Mouse (Mus musculus) hindbrain, postnatal 0 days (tissue): ENCODE measurements around the gene Dgkh. TPM values are rescaled to one million over a fixed set of nuclear protein-coding genes. Genes with fewer than 3 reads are reported as not detected.
A peak's percentile ranks its signal among the peaks of the same experiment; 100 is the strongest.

Experiments
- ATAC-seq: fragments of 200-750 bp; cut with Nextera tagmentation; 2 replicates; pipeline ENCODE4 v1.8.0; 2017; ENCODE audit warnings: mild to moderate bottlenecking, moderate TSS enrichment, moderate library complexity
- DNase-seq: peaks from one replicate; pipeline ENCODE4 v3.0.0-alpha.2; 2015; ENCODE audit warnings: low spot score
- H3K27ac ChIP-seq: fragments of 300-500 bp; sonication (generic); 2 replicates; pipeline ENCODE4 v1.5.1; 2014; ENCODE audit warnings: mild to moderate bottlenecking
- H3K27me3 ChIP-seq: fragments of 300-500 bp; sonication (generic); 2 replicates; pipeline ENCODE4 v1.6.1; 2014; ENCODE audit warnings: low read length, mixed read lengths; ENCODE audit not compliant: insufficient read depth
- H3K36me3 ChIP-seq: fragments of 300-500 bp; sonication (generic); 2 replicates; pipeline ENCODE4 v1.6.1; 2014; ENCODE audit warnings: low read length, mixed read lengths; ENCODE audit not compliant: insufficient read depth
- H3K4me1 ChIP-seq: fragments of 300-500 bp; sonication (generic); 2 replicates; pipeline ENCODE4 v1.6.1; 2014; ENCODE audit warnings: antibody characterized with exemption, low read length, mixed read lengths; ENCODE audit not compliant: insufficient read depth
- H3K4me2 ChIP-seq: fragments of 300-500 bp; sonication (generic); 2 replicates; pipeline ENCODE4 v1.6.1; 2014; ENCODE audit warnings: low read depth, mild to moderate bottlenecking, low read length, moderate library complexity, mixed read lengths
- H3K4me3 ChIP-seq: fragments of 300-500 bp; sonication (generic); 2 replicates; pipeline ENCODE4 v1.5.1; 2014; ENCODE audit warnings: low read length
- H3K9ac ChIP-seq: fragments of 300-500 bp; sonication (generic); replicated peaks from 2 replicates; pipeline ENCODE4 v1.6.1; 2014; ENCODE audit warnings: mild to moderate bottlenecking, low read length, moderate library complexity, mixed read lengths
- H3K9me3 ChIP-seq: fragments of 300-500 bp; sonication (generic); 2 replicates; pipeline ENCODE4 v1.6.1; 2016; ENCODE audit warnings: low read length, mixed read lengths
- CTCF ChIP-seq: IDR thresholded peaks from 2 replicates; pipeline ENCODE4 v1.5.1; 2016; ENCODE audit warnings: antibody characterized with exemption, control low read depth, low read depth
- WGBS: fragments of 180-500 bp; shearing (Covaris S2); extraction: QIAGEN DNeasy Blood & Tissue Kit; methylation state at CpG from one replicate; pipeline ENCODE4 v1.1.7; 2014; 5-methylcytosine and 5-hydroxymethylcytosine counted together
- polyA plus RNA-seq: library from polyadenylated mRNA; unstranded; fragments of >200 nt; fragmentation: Nextera tagmentation; extraction: Ambion mirVana; gene quantifications from 2 replicates; pipeline ENCODE4 v1.2.1, GENCODE M21; 2015
- total RNA-seq: library from RNA; depleted of rRNA; stranded (reverse); fragments of >200 nt; gene quantifications from 2 replicates; pipeline ENCODE4 v1.2.3, GENCODE M21; 2014

Dgkh gene
- total and polyA plus RNA-seq, 2 experiments from 2014 or later = 2.1 to 9.0 TPM

GRCm38 (mm10) chr14:78662641-78663040, 69.9 kb downstream of the Dgkh start:
- Histone ChIP-seq H3K4me2 (no peak overlapping the region), H3K4me1 (no peaks in the 10 kb centered on the region), H3K4me3 (no peak overlapping the region), H3K27ac (no peak overlapping the region), H3K9ac (no peak overlapping the region), H3K27me3 (no peaks in the 10 kb centered on the region), H3K36me3 (no peaks in the 10 kb centered on the region), H3K9me3 (no peaks in the 10 kb centered on the region; the same call in 1 of the 2 replicates)
- DNase-seq (no peak), ATAC-seq (no peak)
- TF ChIP-seq CTCF = no peak
- WGBS = 85% methylated on average over 5 of the region's 5 CpGs

GRCm38 (mm10) chr14:78661462-78661861, 71.1 kb downstream of the Dgkh start:
- Histone ChIP-seq H3K4me3 (no peak overlapping the region), H3K27ac (no peak overlapping the region), H3K36me3 (no peaks in the 10 kb centered on the region), H3K27me3 (no peaks in the 10 kb centered on the region), H3K9me3 (no peaks in the 10 kb centered on the region; the same call in 1 of the 2 replicates), H3K4me1 (no peaks in the 10 kb centered on the region), H3K9ac (no peak overlapping the region), H3K4me2 (no peak overlapping the region)
- 85% methylated on average over 14 of the region's 14 CpGs for WGBS
- no peak for DNase-seq
- ATAC-seq = no peak
- no peak for TF ChIP-seq CTCF

- Histone ChIP-seq H3K27me3 (no peaks in the 10 kb centered on the region), H3K4me1 (no peaks in the 10 kb centered on the region), H3K9me3 (no peaks in the 10 kb centered on the region; the same call in 1 of the 2 replicates), H3K4me2 (no peak overlapping the region), H3K9ac (no peak overlapping the region), H3K4me3 (no peak overlapping the region), H3K27ac (no peak overlapping the region), H3K36me3 (no peaks in the 10 kb centered on the region)
- ATAC-seq (no peak), DNase-seq (no peak)
- no peak for TF ChIP-seq CTCF
- 95% methylated on average over 6 of the region's 6 CpGs for WGBS
Observed at GRCm38 (mm10) chr14:78658697-78659096, 73.9 kb downstream of the Dgkh start.

GRCm38 (mm10) chr14:78656832-78657626, 75.5 kb downstream of the Dgkh start:
- WGBS = 88% methylated on average over 18 of the region's 18 CpGs
- no peak for ATAC-seq
- no peaks in the 10 kb centered on the region; the same call in 1 of the 2 replicates for H3K9me3 ChIP-seq
- H3K4me1 ChIP-seq = no peaks in the 10 kb centered on the region
- no peak overlapping the region for H3K4me2 ChIP-seq
- DNase-seq = no peak
- TF ChIP-seq CTCF = no peak
- H3K27me3 ChIP-seq = no peaks in the 10 kb centered on the region
- no peak overlapping the region for H3K4me3 ChIP-seq
- H3K9ac ChIP-seq = no peak overlapping the region
- no peaks in the 10 kb centered on the region for H3K36me3 ChIP-seq
- no peak overlapping the region for H3K27ac ChIP-seq

GRCm38 (mm10) chr14:78654939-78655556, 77.5 kb downstream of the Dgkh start:
- Histone ChIP-seq H3K36me3 (peaks cover 4% of the 10 kb centered on the region; the same call in 1 of the 2 replicates), H3K27ac (no peak overlapping the region), H3K27me3 (no peaks in the 10 kb centered on the region), H3K4me3 (no peak overlapping the region), H3K4me1 (no peaks in the 10 kb centered on the region), H3K4me2 (no peak overlapping the region), H3K9me3 (no peaks in the 10 kb centered on the region), H3K9ac (no peak overlapping the region)
- ATAC-seq (no peak), DNase-seq (no peak)
- TF ChIP-seq CTCF = no peak
- 75% methylated on average over 7 of the region's 7 CpGs for WGBS

GRCm38 (mm10) chr14:78654196-78654595, 78.4 kb downstream of the Dgkh start:
- no peaks in the 10 kb centered on the region for H3K9me3 ChIP-seq
- DNase-seq = no peak
- H3K9ac ChIP-seq = no peak overlapping the region
- 68% methylated on average over 10 of the region's 10 CpGs for WGBS
- H3K4me2 ChIP-seq = no peak overlapping the region
- ATAC-seq = no peak
- H3K4me1 ChIP-seq = no peaks in the 10 kb centered on the region
- H3K27ac ChIP-seq = no peak overlapping the region
- TF ChIP-seq CTCF = no peak
- no peaks in the 10 kb centered on the region for H3K27me3 ChIP-seq
- H3K4me3 ChIP-seq = no peak overlapping the region
- peaks cover 4% of the 10 kb centered on the region; the same call in 1 of the 2 replicates for H3K36me3 ChIP-seq

- Histone ChIP-seq H3K4me2 (no peak overlapping the region), H3K27ac (no peak overlapping the region), H3K4me3 (no peak overlapping the region), H3K27me3 (no peaks in the 10 kb centered on the region), H3K9ac (no peak overlapping the region), H3K9me3 (no peaks in the 10 kb centered on the region), H3K36me3 (peaks cover 4% of the 10 kb centered on the region; the same call in 1 of the 2 replicates), H3K4me1 (no peaks in the 10 kb centered on the region)
- ATAC-seq (no peak), DNase-seq (no peak)
- peak; percentile 39; the same call in 1 of the 2 replicates for TF ChIP-seq CTCF
- WGBS = 83% methylated on average over 5 of the region's 5 CpGs
Observed at GRCm38 (mm10) chr14:78653333-78653732, 79.2 kb downstream of the Dgkh start.
